Mouse (Mus musculus) neutrophil, adult 5-6 weeks (primary cell): ENCODE data around the gene Bub3. TPM values are rescaled to one million over a fixed set of nuclear protein-coding genes. Genes with fewer than 3 reads are reported as not detected.

Experiments used
- total RNA-seq: library from RNA; stranded (forward); fragments of 200-1000 nt; gene quantifications from 2 replicates; pipeline ENCODE4 v1.2.3, GENCODE M21; 2017

The Bub3 gene
- total RNA-seq, 1 experiment from 2014 or later, result 52.5 TPM

Other genes starting within 250 kb of the Bub3 start
- not detected in 2 replicates for gene Cuzd1, start 237.9 kb upstream of the Bub3 start, total RNA-seq
- not detected in 2 replicates for gene Fam24b, start 230.7 kb upstream of the Bub3 start, total RNA-seq
- not detected in 2 replicates for gene Fam24a, start 226.4 kb upstream of the Bub3 start, total RNA-seq
- 6.6 and 7.2 TPM in 2 replicates for gene 2310057M21Rik, start 197.5 kb upstream of the Bub3 start, total RNA-seq
- 10.5 and 14.0 TPM in 2 replicates for gene Pstk, start 189.1 kb upstream of the Bub3 start, total RNA-seq
- 30.1 and 31.6 TPM in 2 replicates for gene Ikzf5, start 149.7 kb upstream of the Bub3 start, total RNA-seq
- 36.5 and 39.2 TPM in 2 replicates for gene Acadsb, start 149.6 kb upstream of the Bub3 start, total RNA-seq
- not detected in 2 replicates for gene Hmx3, start 17.4 kb upstream of the Bub3 start, total RNA-seq
- not detected in 2 replicates for gene Hmx2, start 11.4 kb upstream of the Bub3 start, total RNA-seq